Mouse (Mus musculus): ENCODE data around the gene Steap4. TPM values are rescaled to one million over a fixed set of nuclear protein-coding genes. Genes with fewer than 3 reads are reported as not detected.

Steap4 gene
- 12.3 and 15.3 TPM in 2 replicates for polyA plus RNA-seq (2012; rRNA removed)

DNA sequence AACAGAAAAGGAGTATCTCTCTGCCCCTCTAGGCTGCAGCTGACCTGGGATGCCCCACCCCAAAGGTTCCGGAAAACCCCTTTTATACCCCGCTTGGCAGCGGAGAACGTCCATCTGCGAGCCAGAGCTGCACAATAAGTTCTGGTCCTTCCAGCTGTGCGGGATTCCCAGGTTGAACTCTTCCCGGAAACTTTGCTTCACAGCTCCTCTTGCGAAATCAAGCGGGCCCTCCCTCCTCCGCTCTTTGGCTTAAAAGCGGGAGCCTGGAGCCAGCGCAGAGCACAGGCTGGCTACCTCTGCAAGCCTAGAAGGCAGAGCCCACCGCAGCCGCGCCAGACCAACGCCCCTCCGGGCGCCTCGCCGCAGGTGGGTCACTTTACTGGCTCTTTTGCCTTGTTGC, at the start of gene Steap4:
Gene Steap4, plus strand, starts transcription at position 282 of the 400 bp plus-strand sequence.

Other genes with a start within 250 kb of the Steap4 start
- gene Sri, start 85.6 kb downstream of the Steap4 start, polyA plus RNA-seq (2012; rRNA removed) = 76.9 and 118 TPM in 2 replicates

All from ovary, adult 2 months (tissue).